Mouse (Mus musculus) olfactory bulb, adult 2 months (tissue): Measurements from ENCODE around the gene Gm17359.

ENCODE experiments used
- CTCF ChIP-seq: fragments of 200-500 bp; IDR thresholded peaks from 2 replicates; pipeline ENCODE4 v1.5.1; 2012; ENCODE audit warnings: low read depth, mild to moderate bottlenecking, low read length, moderate library complexity; ENCODE audit not compliant: insufficient read depth
- POLR2A ChIP-seq: fragments of 200-500 bp; IDR thresholded peaks from 2 replicates; pipeline ENCODE4 v1.6.1; 2012; ENCODE audit warnings: mild to moderate bottlenecking, low read depth, low read length, moderate library complexity; ENCODE audit not compliant: insufficient read depth

GRCm38 (mm10) chr3:79400552-79400951, 64.1 kb downstream of the Gm17359 start:
- TF ChIP-seq CTCF (no peak), POLR2A (no peak)
